Mouse (Mus musculus) heart, adult 2 months (tissue): ENCODE measurements around the gene Zfp688.

Experiments used
- CTCF ChIP-seq: fragments of 200-600 bp; IDR thresholded peaks from 2 replicates; pipeline ENCODE4 v1.8.1; 2022; ENCODE audit warnings: antibody characterized with exemption, mild to moderate bottlenecking, moderate library complexity
- EP300 ChIP-seq: fragments of 200-500 bp; IDR thresholded peaks from 2 replicates; pipeline ENCODE4 v1.6.1; 2011; ENCODE audit warnings: low read depth, low read length, control low read depth; ENCODE audit not compliant: insufficient read depth
- POLR2A ChIP-seq: fragments of 200-500 bp; IDR thresholded peaks from 2 replicates; pipeline ENCODE4 v1.6.1; 2011; ENCODE audit warnings: mild to moderate bottlenecking, low read depth, low read length, control low read depth; ENCODE audit not compliant: insufficient read depth

GRCm38 (mm10) chr7:127378310-127378921 is 43.5 kb downstream of the Zfp688 start:
- TF ChIP-seq CTCF (no peak), EP300 (no peak), POLR2A (no peak)
